Mouse (Mus musculus) ES-E14 (cell line): ENCODE data around the gene Cenpn.

Source experiments
- CHD2 ChIP-seq: IDR thresholded peaks from 2 replicates; pipeline ENCODE4 v1.6.1; 2014; ENCODE audit warnings: mild to moderate bottlenecking, low read depth, low read length, inconsistent platforms
- HCFC1 ChIP-seq: IDR thresholded peaks from 2 replicates; pipeline ENCODE4 v1.6.1; 2012; ENCODE audit warnings: low read length, inconsistent platforms, borderline replicate concordance; ENCODE audit not compliant: insufficient read depth
- ZC3H11A ChIP-seq: IDR thresholded peaks from 2 replicates; pipeline ENCODE4 v1.6.1; 2012; ENCODE audit warnings: low read depth, mild to moderate bottlenecking, inconsistent platforms, low read length, borderline replicate concordance
- ZNF384 ChIP-seq: IDR thresholded peaks from 2 replicates; pipeline ENCODE4 v1.6.1; 2012; ENCODE audit warnings: low read depth, low read length, inconsistent platforms

DNA sequence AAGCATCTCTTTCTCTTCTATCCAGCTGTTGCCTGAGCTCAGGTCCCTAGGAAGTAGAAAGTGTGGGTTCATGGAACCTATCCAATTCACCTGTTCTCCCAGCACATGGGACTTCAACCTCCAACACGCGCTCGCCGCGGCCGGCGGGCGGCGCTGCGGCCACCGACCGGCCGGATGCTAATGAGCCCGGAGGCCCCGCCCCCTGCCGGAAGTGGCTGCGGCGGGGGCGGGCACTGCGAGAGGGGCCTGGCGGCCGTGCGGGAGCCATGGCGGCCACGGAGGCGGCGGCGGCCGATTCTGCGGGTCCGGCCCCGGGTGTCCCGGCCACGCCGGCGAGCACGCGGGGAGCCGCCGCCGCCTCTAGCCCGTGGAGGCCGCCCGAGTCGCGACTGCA lies 21.6 kb downstream of the Cenpn start, which contains the start of gene Atmin:
- no peak for TF ChIP-seq ZC3H11A
- no peak for TF ChIP-seq HCFC1
- no peak for TF ChIP-seq ZNF384
- TF ChIP-seq CHD2: no peak
